Mouse (Mus musculus): ENCODE data around the gene Myl6. TPM values are rescaled to one million over a fixed set of nuclear protein-coding genes. Genes with fewer than 3 reads are reported as not detected.
A peak's percentile ranks its signal among the peaks of the same experiment; 100 is the strongest.

The Myl6 gene
- total RNA-seq (2021): 100 to 1,000 TPM; 267 to 286 TPM

DNA sequence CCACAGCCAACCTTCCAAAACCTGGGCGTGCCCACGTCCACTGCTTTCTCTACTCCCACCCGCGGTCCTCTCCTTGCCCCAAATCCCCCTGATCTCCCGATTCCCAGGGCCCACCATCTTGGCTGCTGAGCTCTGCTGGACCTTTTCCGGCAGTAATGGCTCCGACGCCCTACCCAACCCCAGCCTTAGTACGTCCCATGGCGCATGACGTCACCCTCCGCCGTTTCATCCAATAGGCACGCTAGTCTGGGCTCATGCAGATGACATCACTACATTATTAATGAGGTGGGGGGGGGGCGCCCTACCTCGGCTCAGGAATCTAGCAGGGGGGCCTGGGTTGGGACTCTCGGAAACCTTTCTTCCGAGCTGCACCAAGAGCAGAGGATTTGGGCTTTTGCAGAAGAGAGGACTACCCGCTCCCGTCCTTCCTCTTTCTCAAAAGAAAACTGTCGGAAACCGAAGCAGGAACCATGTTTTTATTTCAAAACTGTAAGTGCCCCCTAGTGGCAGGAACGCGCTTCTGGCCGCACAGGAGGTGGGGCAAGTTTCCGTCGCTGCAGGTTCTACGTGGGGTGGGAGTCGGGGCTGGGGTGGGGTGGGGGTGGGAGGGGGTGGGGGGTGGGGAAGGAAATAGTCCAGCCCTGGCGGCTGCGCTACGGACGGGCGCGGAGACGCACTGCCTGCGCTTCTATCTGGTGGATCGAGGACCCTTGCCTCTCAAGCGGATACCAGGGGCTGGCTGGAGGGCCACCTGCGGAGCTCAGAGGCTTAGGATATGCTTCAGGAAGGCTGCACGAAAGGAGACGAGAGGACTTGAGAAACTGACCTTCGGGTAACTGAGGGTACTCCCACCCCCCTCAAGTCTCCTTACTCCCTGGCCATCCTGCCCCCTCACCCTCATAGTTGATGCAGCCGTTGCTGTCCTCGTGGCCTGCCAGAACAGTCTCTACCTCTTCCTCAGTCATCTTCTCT is at the start of gene Myl6:
Myl6 (minus strand) TSS at position 451 of the 972 bp plus-strand sequence.
- peak; percentile 95 to 97 for DNase-seq
- intact Hi-C loops (cut with DNase I): loop anchor here (5.0 kb wide), 1 partner anchor 33 kb away; the partner anchor contains the start of gene Esyt1

GRCm38 (mm10) chr10:128543100-128543499 is 49.2 kb upstream of the Myl6 start:
- DNase-seq: no peak
- intact Hi-C loops (cut with DNase I): no loop called here

DNA sequence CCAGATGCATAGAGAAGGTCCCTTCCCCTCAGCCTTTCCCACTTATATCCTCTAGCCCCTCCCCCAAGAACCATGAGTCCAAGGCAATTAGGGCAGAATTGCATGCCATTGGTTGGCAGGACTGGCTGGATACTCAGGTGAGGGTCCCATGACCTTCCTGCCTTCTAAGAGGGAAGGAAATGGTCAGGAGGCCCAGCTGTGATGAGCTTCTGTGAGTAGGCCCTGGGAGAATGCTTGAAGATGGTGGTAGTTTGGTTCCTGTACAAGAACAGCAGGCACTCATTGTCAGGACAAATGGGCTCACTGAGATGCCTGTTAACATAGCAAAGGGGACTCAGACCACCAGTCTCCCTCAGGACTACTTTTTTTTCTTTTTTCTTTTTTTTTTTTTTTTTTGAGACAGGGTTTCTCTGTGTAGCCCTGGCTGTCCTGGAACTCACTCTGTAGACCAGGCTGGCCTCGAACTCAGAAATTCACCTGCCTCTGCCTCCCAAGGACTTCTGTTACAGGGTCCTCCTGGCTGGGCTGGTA is 44.5 kb upstream of the Myl6 start:
- intact Hi-C loops (cut with DNase I): no loop called here
- DNase-seq: no peak

DNA sequence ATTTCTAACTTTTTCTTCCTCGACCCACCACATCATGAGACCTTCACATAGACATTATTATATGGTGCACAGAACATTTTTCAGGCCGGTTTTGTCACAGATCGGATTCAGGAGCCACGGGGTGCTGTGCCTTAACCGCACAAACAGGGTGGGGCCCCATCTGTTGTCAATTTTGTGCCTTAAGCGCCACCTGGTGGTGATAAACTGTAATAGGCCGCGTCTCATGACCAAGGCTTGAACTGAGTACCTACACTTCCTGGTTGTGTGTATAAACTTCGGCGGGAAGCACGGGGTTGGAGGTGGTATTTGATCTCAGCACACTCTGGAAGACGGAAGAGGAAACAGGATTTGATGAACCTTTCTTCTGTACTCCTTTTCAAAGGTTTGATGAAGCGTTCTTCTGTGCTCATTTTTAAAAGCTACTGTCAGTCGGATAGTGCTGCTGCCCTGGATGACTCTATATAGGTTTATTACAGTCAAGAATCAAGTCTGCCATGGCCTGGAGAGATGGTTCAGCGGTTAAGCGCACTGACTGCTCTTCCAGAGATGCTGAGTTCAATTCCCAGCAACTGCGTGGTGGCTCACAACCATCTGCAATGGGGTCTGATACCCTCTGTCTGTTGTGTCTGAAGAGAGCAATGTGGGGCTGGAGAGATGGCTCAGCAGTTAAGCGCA is 42.5 kb upstream of the Myl6 start:
- intact Hi-C loops (cut with DNase I): loop anchor here (1.0 to 2.0 kb wide), 3 partner anchors 17 to 77 kb away; partner anchors contain the start of gene Smarcc2

GRCm38 (mm10) chr10:128535624-128536265 is 41.8 kb upstream of the Myl6 start:
- no peak for DNase-seq
- intact Hi-C loops (cut with DNase I): loop anchor here (1.0 to 2.0 kb wide), 3 partner anchors 16 to 76 kb away; partner anchors contain the start of gene Smarcc2

More for the DNA sequence above, 42.5 kb upstream of the Myl6 start:
- DNase-seq: peak; percentile 88 to 91

GRCm38 (mm10) chr10:128535206-128535605 is 41.3 kb upstream of the Myl6 start:
- intact Hi-C loops (cut with DNase I): no loop called here
- DNase-seq: no peak

DNA sequence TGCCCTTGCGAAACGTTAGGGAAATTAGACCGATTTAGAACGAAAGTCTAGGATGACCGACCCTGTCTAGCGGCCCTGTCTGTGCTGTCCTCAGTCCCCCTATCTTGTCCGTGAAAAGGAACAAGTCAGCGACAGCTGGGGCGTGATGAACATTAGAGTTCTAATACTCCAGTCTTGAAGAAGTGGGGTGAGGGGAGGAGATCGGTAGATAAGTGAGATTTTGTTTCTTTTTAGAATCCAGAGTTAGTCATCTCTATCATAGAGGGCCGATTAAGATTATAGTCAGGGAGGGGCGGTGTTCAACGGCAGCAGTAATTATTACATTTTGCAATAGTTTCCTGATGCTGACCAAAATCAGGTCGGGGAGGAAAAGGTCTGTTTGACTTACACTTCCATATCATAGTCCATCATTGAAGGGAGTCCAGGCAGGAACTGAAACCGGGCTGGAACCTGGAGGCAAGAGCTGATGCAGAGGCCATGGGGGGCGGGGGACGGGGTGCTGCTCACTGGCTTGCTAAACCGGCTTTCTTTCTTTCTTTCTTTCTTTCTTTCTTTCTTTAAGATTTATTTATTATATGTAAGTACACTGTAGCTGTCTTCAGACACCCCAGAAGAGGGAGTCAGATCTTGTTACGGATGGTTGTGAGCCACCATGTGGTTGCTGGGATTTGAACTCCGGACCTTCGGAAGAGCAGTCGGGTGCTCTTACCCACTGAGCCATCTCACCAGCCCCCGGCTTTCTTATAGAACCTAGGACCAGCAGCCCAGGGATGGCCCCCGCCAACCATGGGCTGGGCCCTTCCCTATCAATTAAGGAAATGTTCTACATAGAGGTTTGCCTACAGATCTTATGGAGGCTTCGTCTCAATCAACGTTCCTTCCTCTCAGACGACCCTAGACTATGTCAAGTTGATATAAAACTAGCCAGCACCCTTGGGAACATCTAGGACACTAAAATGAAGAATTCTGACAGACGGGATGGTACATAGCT is 32.7 kb upstream of the Myl6 start:
- intact Hi-C loops (cut with DNase I): loop anchor here (5.0 kb wide), 1 partner anchor 34 kb away; the partner anchor contains the start of gene Myl6
- DNase-seq: no peak

- intact Hi-C loops (cut with DNase I): loop anchor here (2.0 to 5.0 kb wide), 2 partner anchors 23 to 33 kb away; partner anchors contain the start of gene Myl6
- peak; percentile 87 to 91 for DNase-seq
These were observed 31.8 kb upstream of the Myl6 start, which contains the start of gene Esyt1 for GRCm38 (mm10) chr10:128525671-128526308. TSS of gene Esyt1 (minus strand) at chr10:128525871.

- intact Hi-C loops (cut with DNase I): loop anchor here (2.0 to 5.0 kb wide), 2 partner anchors 22 to 33 kb away; partner anchors contain the start of gene Myl6
- DNase-seq: peak; percentile 61 to 64
These were observed 31.1 kb upstream of the Myl6 start for GRCm38 (mm10) chr10:128524732-128525662.

GRCm38 (mm10) chr10:128524111-128524731 is 30.3 kb upstream of the Myl6 start:
- DNase-seq: no peak

DNA sequence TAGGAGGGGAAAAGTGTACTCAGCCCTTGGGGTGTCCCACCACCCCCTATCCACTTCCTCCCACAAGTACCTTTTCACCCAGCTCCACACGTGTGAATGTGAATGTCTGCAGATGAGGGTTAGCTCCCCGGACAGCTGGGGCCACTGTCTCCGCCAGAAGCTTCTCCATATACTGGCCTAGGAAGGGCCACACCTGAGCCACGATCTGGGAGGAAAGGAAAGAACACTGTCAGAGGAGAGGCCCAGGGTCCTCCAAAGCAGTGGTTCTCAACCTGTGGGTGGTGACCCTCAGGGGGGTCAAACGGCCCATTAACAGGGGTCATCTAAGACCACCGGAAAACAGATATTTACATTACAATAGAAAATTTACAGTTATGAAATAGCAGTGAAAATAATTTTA is 28.4 kb upstream of the Myl6 start:
- intact Hi-C loops (cut with DNase I): no loop called here
- no peak for DNase-seq

More at GRCm38 (mm10) chr10:128524111-128524731, 30.3 kb upstream of the Myl6 start:
- intact Hi-C loops (cut with DNase I): loop anchor here (2.0 kb wide), 1 partner anchor 21 kb away; no protein-coding TSS in a partner anchor

DNA sequence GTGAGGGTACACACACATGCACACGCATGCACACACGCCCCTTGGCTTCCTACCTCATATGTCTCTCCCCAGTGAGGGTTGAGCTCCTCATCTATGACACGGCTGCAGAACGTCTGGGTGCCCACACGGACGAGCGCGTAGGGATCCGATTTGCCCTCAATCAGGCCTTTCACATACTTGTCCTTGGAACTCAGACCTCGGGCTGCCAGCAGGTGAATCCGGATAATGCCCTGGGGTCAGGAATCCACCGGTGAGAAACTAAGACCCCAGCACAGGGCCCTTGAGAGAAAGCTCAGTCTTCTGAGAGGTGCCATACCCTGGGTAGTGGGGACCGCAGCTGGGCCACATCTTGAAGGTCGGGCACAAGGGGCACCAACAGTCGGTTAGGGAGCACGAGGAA is 26.6 kb upstream of the Myl6 start:
- DNase-seq: no peak
- intact Hi-C loops (cut with DNase I): no loop called here

DNA sequence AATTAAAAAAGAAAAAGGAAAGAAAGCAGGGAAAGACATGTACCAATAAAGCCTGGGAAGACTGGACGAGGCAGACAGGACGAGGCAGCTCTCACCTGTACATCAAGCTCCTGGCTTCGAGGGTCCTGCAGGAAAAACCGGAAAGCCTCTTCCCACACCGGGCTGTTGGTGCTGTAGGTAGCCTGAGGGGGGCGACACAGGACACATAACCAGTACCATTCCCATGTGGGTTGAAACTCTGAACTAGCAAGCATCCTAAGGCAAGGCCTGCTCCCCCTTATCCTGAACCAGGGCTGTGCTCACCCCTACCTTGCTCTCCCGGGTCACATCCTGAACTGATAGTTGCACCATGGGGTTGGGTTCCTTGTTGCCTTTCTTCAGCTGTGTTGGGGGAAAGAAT is 24.9 kb upstream of the Myl6 start:
- DNase-seq: peak; percentile 58 to 59
- intact Hi-C loops (cut with DNase I): loop anchor here (1.0 kb wide), 1 partner anchor 17 kb away; no protein-coding TSS in a partner anchor

- no peak for DNase-seq
- intact Hi-C loops (cut with DNase I): no loop called here
These were observed 22.7 kb upstream of the Myl6 start for GRCm38 (mm10) chr10:128516677-128517076.

DNA sequence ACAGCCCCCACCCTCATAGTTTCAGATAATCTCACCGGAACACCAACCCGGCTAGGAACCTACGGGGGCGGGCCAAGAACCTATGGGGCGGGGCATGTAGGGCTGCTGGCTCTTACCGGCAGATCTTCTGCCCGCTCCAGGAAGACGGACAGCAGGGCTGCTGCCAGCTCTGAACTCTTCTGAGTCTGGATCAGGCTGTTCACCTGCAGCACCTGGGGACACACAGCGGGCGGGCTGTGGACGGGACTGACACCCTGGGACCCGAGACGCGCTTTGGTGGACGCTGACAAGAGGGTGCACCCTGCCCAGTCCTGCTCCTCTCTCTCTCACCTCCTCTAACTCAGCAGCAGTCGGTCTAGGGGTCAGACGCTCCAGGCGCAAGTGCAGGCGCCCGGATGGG is 22.1 kb upstream of the Myl6 start:
- intact Hi-C loops (cut with DNase I): no loop called here

GRCm38 (mm10) chr10:128515044-128515443 is 21.1 kb upstream of the Myl6 start:
- DNase-seq: no peak
- intact Hi-C loops (cut with DNase I): no loop called here

More for the DNA sequence above, 22.1 kb upstream of the Myl6 start:
- no peak for DNase-seq

DNA sequence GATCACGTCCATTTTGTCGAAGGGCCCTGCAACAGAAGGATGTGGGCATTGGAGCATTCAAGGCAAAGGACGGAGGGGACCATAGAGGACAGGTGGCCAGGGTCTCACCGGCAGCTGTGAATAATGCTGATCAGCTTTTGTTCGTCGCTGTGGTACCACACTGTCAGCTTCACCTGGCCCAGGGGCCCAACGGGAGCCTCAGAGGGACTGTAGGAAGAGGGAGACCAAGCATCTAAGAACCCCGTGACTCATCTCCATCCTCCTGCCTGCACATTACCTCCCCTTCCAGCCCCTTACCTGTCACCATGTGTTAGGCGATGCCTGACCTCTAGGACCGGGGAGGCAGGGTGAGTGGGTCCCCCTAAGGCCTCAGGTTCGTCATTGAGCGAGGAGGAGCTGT is 17.8 kb upstream of the Myl6 start:
- intact Hi-C loops (cut with DNase I): no loop called here
- no peak for DNase-seq
